Mouse (Mus musculus) ES-Bruce4 (cell line): ENCODE data around the gene Arhgap17. TPM values are rescaled to one million over a fixed set of nuclear protein-coding genes. Genes with fewer than 3 reads are reported as not detected.
A peak's percentile ranks its signal among the peaks of the same experiment; 100 is the strongest.

Experiments used
- H3K27ac ChIP-seq: 2 replicates; pipeline ENCODE4 v1.5.1; 2012; ENCODE audit warnings: low read length, inconsistent platforms; ENCODE audit not compliant: insufficient read depth
- H3K27me3 ChIP-seq: 2 replicates; pipeline ENCODE4 v1.6.1; 2012; ENCODE audit warnings: mild to moderate bottlenecking, low read length, inconsistent platforms; ENCODE audit not compliant: control insufficient read depth, poor library complexity, insufficient read depth, severe bottlenecking
- H3K36me3 ChIP-seq: 2 replicates; pipeline ENCODE4 v1.6.1; 2012; ENCODE audit warnings: inconsistent platforms, mild to moderate bottlenecking, low read length, moderate library complexity; ENCODE audit not compliant: control insufficient read depth, poor library complexity, insufficient read depth, severe bottlenecking
- H3K4me1 ChIP-seq: one replicate; pipeline ENCODE4 v1.8.1; 2011; ENCODE audit warnings: low read length; ENCODE audit not compliant: control insufficient read depth, insufficient read depth
- H3K4me3 ChIP-seq: 2 replicates; pipeline ENCODE4 v1.5.1; 2011; ENCODE audit warnings: low read depth, mild to moderate bottlenecking, low read length
- H3K9ac ChIP-seq: 2 replicates; pipeline ENCODE4 v1.6.1; 2012; ENCODE audit warnings: low read depth, mild to moderate bottlenecking, inconsistent platforms; ENCODE audit not compliant: poor library complexity, severe bottlenecking
- H3K9me3 ChIP-seq: replicated peaks from 2 replicates; pipeline ENCODE4 v1.6.1; 2012; ENCODE audit warnings: mild to moderate bottlenecking, low read length, inconsistent platforms; ENCODE audit not compliant: control insufficient read depth, poor library complexity, insufficient read depth, severe bottlenecking
- CTCF ChIP-seq: IDR thresholded peaks from one replicate; pipeline ENCODE4 v1.8.1; 2011; ENCODE audit warnings: low read depth, low read length
- EP300 ChIP-seq: IDR thresholded peaks from 2 replicates; pipeline ENCODE4 v1.6.1; 2011; ENCODE audit warnings: low read depth, low read length; ENCODE audit not compliant: insufficient read depth
- POLR2A ChIP-seq: IDR thresholded peaks from one replicate; pipeline ENCODE4 v1.8.1; 2011; ENCODE audit warnings: low read length; ENCODE audit not compliant: insufficient read depth
- polyA plus RNA-seq: library from polyadenylated mRNA; stranded (reverse); fragments of >200 nt; gene quantifications from 2 replicates; pipeline ENCODE4 v1.2.4, GENCODE M21; 2011; ENCODE audit warnings: low read depth; ENCODE audit not compliant: missing spikeins, insufficient read depth, insufficient read length

The Arhgap17 gene
- polyA plus RNA-seq, 1 experiment, result 38.2 TPM

- no peak overlapping the region for H3K4me3 ChIP-seq
- H3K36me3 ChIP-seq, result no peaks in the 10 kb centered on the region
- TF ChIP-seq POLR2A (no peak), EP300 (no peak), CTCF (no peak)
- H3K4me1 ChIP-seq, result peaks cover 9% of the 10 kb centered on the region
- no peak overlapping the region for H3K27ac ChIP-seq
- no peak overlapping the region for H3K9ac ChIP-seq
- H3K9me3 ChIP-seq, result no peaks in the 10 kb centered on the region
- H3K27me3 ChIP-seq, result no peaks in the 10 kb centered on the region
These were observed 25.5 kb downstream of the Arhgap17 start for GRCm38 (mm10) chr7:123344079-123344780.

DNA sequence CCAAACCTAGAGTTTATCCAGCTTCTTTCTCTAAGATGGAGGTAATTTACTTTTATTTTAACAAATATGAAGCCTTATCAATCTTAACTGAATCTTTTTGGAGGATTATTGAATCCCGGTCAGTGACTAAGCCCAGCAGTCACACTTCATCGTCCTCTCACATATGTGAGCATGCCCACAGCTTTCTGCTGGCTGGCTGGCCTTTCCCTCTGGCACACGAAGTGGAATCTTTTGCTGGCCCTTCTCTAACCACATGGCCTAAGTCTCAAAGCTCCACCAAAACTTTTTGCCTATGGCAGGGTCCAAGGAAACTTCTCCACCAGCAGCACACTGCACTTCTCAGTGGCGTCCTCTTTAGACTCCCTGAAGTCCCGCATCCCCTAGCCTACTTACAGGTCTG, 27.8 kb downstream of the Arhgap17 start:
- TF ChIP-seq EP300, result no peak
- H3K27me3 ChIP-seq, result no peaks in the 10 kb centered on the region
- H3K36me3 ChIP-seq, result no peaks in the 10 kb centered on the region
- H3K27ac ChIP-seq, result no peak overlapping the region
- H3K9me3 ChIP-seq, result no peaks in the 10 kb centered on the region
- H3K9ac ChIP-seq, result no peak overlapping the region
- peaks cover 14% of the 10 kb centered on the region for H3K4me1 ChIP-seq
- no peak overlapping the region for H3K4me3 ChIP-seq

DNA sequence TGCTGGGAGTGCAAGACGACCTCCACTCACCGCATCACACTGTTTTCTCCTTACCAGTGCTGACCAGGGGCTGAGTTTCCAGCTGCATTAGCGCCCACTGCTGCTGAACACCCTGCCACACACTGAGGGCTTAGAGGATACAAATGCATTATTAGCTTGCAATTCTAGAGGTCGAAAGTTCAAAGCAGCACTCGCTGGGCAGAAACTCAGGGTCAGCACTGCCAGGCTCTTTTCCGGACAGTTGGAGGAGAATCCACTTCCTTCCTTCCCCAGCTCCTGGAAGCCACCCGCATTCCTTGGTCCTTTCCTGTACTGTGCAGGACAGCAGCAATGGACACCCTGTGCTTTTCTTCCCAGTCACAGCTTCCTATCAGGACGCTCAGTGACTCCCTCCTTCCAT, 31.4 kb downstream of the Arhgap17 start:
- H3K9me3 ChIP-seq, result no peaks in the 10 kb centered on the region
- no peaks in the 10 kb centered on the region for H3K27me3 ChIP-seq
- peaks cover 10% of the 10 kb centered on the region for H3K4me1 ChIP-seq
- H3K36me3 ChIP-seq, result no peaks in the 10 kb centered on the region
- TF ChIP-seq CTCF (peak; percentile 26), POLR2A (no peak), EP300 (no peak)
- H3K9ac ChIP-seq, result no peak overlapping the region
- no peak overlapping the region for H3K4me3 ChIP-seq
- H3K27ac ChIP-seq, result no peak overlapping the region

DNA sequence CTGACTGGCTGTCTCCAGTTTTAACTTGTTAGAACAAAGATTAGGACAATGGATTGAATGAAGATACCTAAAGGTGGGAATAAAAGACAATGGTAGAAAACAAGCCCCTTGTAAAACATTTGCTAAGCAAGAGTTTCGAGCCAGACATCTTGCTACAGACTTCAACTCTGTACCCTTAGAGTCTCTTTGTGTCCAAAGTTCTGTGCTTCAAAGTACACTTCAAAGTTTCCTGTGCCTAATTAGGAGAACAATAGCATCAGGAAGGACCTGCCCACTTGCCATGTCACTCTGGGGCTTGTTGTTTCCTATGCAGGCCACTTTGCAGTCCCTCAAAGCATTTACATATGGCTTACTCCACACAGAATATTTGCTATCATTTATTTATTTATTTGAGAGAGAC, 33.4 kb downstream of the Arhgap17 start:
- H3K9me3 ChIP-seq, result no peaks in the 10 kb centered on the region
- no peak overlapping the region for H3K4me3 ChIP-seq
- H3K36me3 ChIP-seq, result no peaks in the 10 kb centered on the region
- no peaks in the 10 kb centered on the region for H3K27me3 ChIP-seq
- peaks cover 7% of the 10 kb centered on the region for H3K4me1 ChIP-seq
- no peak overlapping the region for H3K9ac ChIP-seq
- no peak for TF ChIP-seq CTCF
- TF ChIP-seq EP300, result 0 out of 2 replicates have a peak, but pooled peaks have one; percentile 29
- TF ChIP-seq POLR2A, result no peak
- peak overlapping the region; percentile 95 for H3K27ac ChIP-seq

- no peaks in the 10 kb centered on the region for H3K9me3 ChIP-seq
- TF ChIP-seq EP300 (no peak), CTCF (no peak), POLR2A (no peak)
- H3K27ac ChIP-seq, result no peak overlapping the region
- H3K27me3 ChIP-seq, result no peaks in the 10 kb centered on the region
- no peak overlapping the region for H3K4me3 ChIP-seq
- H3K9ac ChIP-seq, result no peak overlapping the region
- H3K36me3 ChIP-seq, result no peaks in the 10 kb centered on the region
- no peaks in the 10 kb centered on the region for H3K4me1 ChIP-seq
These were observed 39.2 kb downstream of the Arhgap17 start for GRCm38 (mm10) chr7:123330506-123330905.

- no peak overlapping the region for H3K4me3 ChIP-seq
- H3K27ac ChIP-seq, result no peak overlapping the region
- no peaks in the 10 kb centered on the region for H3K4me1 ChIP-seq
- H3K9me3 ChIP-seq, result no peaks in the 10 kb centered on the region
- no peak overlapping the region for H3K9ac ChIP-seq
- H3K27me3 ChIP-seq, result no peaks in the 10 kb centered on the region
- 0 out of 2 replicates have a peak, but pooled peaks cover 2% of the 10 kb centered on the region for H3K36me3 ChIP-seq
- TF ChIP-seq CTCF, result no peak
These were observed 41.8 kb downstream of the Arhgap17 start for GRCm38 (mm10) chr7:123327909-123328308.
